Mouse (Mus musculus) left cerebral cortex, adult 9 months (tissue): ENCODE measurements around the gene Tdpoz5.
"Not testable (repeated sequence)": the region's sequence is repeated elsewhere in the genome, so short reads cannot be mapped to it uniquely, and the experiment has no call there.

Experiments used
- DNase-seq, 2 experiments: peaks; one replicate each; pipeline ENCODE4 v3.0.0; 2022; ENCODE audit warnings: low spot score in 2 of 2

Gene Tdpoz5

GRCm38 (mm10) chr3:93961214-93961613 lies at the start of gene Tdpoz5:
Tdpoz5 (minus strand) TSS chr3:93961314.
- not testable (repeated sequence) for DNase-seq

DNA sequence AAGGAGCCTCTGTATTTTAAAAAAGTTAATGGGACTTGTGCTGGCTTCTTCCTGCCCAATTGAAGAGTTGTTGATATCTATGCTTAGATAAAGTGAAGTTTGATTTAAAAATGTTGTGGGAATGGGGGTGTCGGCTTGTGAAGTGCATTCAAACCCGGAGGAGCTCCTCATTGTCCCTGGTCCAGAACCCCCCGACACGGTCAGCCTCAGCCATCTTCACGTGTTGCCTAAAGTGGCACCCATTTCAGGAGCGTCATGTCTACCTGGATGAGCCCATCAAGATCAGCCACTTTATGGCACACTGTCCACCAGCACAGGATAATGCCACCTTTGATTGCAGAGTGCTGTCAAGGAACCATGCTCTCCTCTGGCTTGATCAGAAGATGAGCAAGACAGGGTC lies 7.8 kb upstream of the Tdpoz5 start:
- not testable (repeated sequence) for DNase-seq

GRCm38 (mm10) chr3:93943443-93943842 lies 17.7 kb downstream of the Tdpoz5 start, which contains the start of gene Gm9117:
Gm9117 (minus strand) TSS chr3:93943543.
- DNase-seq = not testable (repeated sequence)

DNA sequence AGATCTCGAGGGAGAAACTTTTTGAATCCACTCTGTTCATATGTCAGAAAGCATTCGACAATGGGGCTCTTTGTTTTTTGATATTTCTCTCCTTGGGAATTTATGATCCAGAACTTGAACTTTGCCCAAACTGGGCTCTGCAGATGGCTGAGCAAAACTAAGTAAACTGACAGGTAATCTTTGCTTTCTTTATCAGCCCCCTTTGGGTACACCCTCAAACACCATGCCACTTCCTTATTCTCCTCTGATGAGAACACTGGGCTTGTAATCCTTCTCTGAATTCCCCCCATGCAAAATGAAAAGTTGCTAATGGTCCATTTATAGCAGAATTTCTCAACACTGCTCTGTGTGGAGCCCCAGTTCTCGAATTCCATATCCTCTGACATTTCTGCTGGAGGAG lies 22.7 kb downstream of the Tdpoz5 start:
- DNase-seq = not testable (repeated sequence)
